Mouse (Mus musculus): ENCODE measurements around the gene Alx3. TPM values are rescaled to one million over a fixed set of nuclear protein-coding genes. Genes with fewer than 3 reads are reported as not detected.

Gene Alx3
- polyA plus RNA-seq, 1 experiment from 2014 or later: not detected

GRCm38 (mm10) chr3:107562591-107562990, 32.2 kb upstream of the Alx3 start:
- Histone ChIP-seq H3K36me3 (replicated peaks; ENCODE audit: control insufficient read depth, insufficient read depth) (no peaks in the 10 kb centered on the region), H3K27ac (no peak overlapping the region), H3K9me3 (ENCODE audit: control insufficient read depth, low read length) (no peaks in the 10 kb centered on the region), H3K27me3 (ENCODE audit: control insufficient read depth, insufficient read depth, low read length) (no peaks in the 10 kb centered on the region), H3K4me1 (replicated peaks; ENCODE audit: control insufficient read depth, insufficient read depth, low read length) (no peaks in the 10 kb centered on the region), H3K4me2 (replicated peaks) (no peak overlapping the region), H3K9ac (no peak overlapping the region), H3K4me3 (replicated peaks; ENCODE audit: low read length) (no peak overlapping the region)
- 90% methylated on average over 4 of the region's 4 CpGs for WGBS
- ATAC-seq (ENCODE audit: low FRiP score): no peak
- DNase-seq (ENCODE audit: low spot score): no peak

- H3K27ac ChIP-seq: no peak overlapping the region
- H3K4me2 ChIP-seq (replicated peaks): no peak overlapping the region
- ATAC-seq (ENCODE audit: low FRiP score) (peak; percentile 35; the same call in 1 of the 2 replicates), DNase-seq (ENCODE audit: low spot score) (no peak)
- H3K4me3 ChIP-seq (replicated peaks; ENCODE audit: low read length): no peak overlapping the region
- H3K36me3 ChIP-seq (replicated peaks; ENCODE audit: control insufficient read depth, insufficient read depth): no peaks in the 10 kb centered on the region
- 41% methylated on average over 4 of the region's 4 CpGs for WGBS
- H3K27me3 ChIP-seq (ENCODE audit: control insufficient read depth, insufficient read depth, low read length): no peaks in the 10 kb centered on the region
- no peak overlapping the region for H3K9ac ChIP-seq
- no peaks in the 10 kb centered on the region for H3K9me3 ChIP-seq (ENCODE audit: control insufficient read depth, low read length)
- H3K4me1 ChIP-seq (replicated peaks; ENCODE audit: control insufficient read depth, insufficient read depth, low read length): no peaks in the 10 kb centered on the region
These were observed 31.0 kb upstream of the Alx3 start for GRCm38 (mm10) chr3:107563880-107564279.

- H3K27me3 ChIP-seq (ENCODE audit: control insufficient read depth, insufficient read depth, low read length): no peaks in the 10 kb centered on the region
- H3K9me3 ChIP-seq (ENCODE audit: control insufficient read depth, low read length): no peaks in the 10 kb centered on the region
- H3K36me3 ChIP-seq (replicated peaks; ENCODE audit: control insufficient read depth, insufficient read depth): no peaks in the 10 kb centered on the region
- no peak overlapping the region for H3K4me2 ChIP-seq (replicated peaks)
- H3K27ac ChIP-seq: no peak overlapping the region
- H3K9ac ChIP-seq: no peak overlapping the region
- WGBS: 52% methylated on average over 3 of the region's 3 CpGs
- ATAC-seq (ENCODE audit: low FRiP score) (no peak), DNase-seq (ENCODE audit: low spot score) (no peak)
- no peaks in the 10 kb centered on the region for H3K4me1 ChIP-seq (replicated peaks; ENCODE audit: control insufficient read depth, insufficient read depth, low read length)
- no peak overlapping the region for H3K4me3 ChIP-seq (replicated peaks; ENCODE audit: low read length)
These were observed 29.5 kb upstream of the Alx3 start for GRCm38 (mm10) chr3:107565331-107565730.

- H3K27me3 ChIP-seq (ENCODE audit: control insufficient read depth, insufficient read depth, low read length): no peaks in the 10 kb centered on the region
These were observed 27.1 kb upstream of the Alx3 start for GRCm38 (mm10) chr3:107567766-107568165.

GRCm38 (mm10) chr3:107568721-107569120, 26.1 kb upstream of the Alx3 start:
- Histone ChIP-seq H3K4me2 (replicated peaks) (no peak overlapping the region), H3K9me3 (ENCODE audit: control insufficient read depth, low read length) (no peaks in the 10 kb centered on the region), H3K36me3 (replicated peaks; ENCODE audit: control insufficient read depth, insufficient read depth) (no peaks in the 10 kb centered on the region), H3K9ac (no peak overlapping the region), H3K27me3 (ENCODE audit: control insufficient read depth, insufficient read depth, low read length) (no peaks in the 10 kb centered on the region), H3K4me3 (replicated peaks; ENCODE audit: low read length) (no peak overlapping the region), H3K4me1 (replicated peaks; ENCODE audit: control insufficient read depth, insufficient read depth, low read length) (no peaks in the 10 kb centered on the region), H3K27ac (no peak overlapping the region)
- DNase-seq (ENCODE audit: low spot score) (no peak), ATAC-seq (ENCODE audit: low FRiP score) (peak; percentile 62; the same call in 1 of the 2 replicates)
- WGBS: 48% methylated on average over 4 of the region's 4 CpGs

More at GRCm38 (mm10) chr3:107567766-107568165, 27.1 kb upstream of the Alx3 start:
- Histone ChIP-seq H3K9me3 (ENCODE audit: control insufficient read depth, low read length) (no peaks in the 10 kb centered on the region), H3K36me3 (replicated peaks; ENCODE audit: control insufficient read depth, insufficient read depth) (no peaks in the 10 kb centered on the region), H3K27ac (no peak overlapping the region), H3K9ac (no peak overlapping the region), H3K4me2 (replicated peaks) (no peak overlapping the region), H3K4me3 (replicated peaks; ENCODE audit: low read length) (no peak overlapping the region), H3K4me1 (replicated peaks; ENCODE audit: control insufficient read depth, insufficient read depth, low read length) (no peaks in the 10 kb centered on the region)
- DNase-seq (ENCODE audit: low spot score) (no peak), ATAC-seq (ENCODE audit: low FRiP score) (no peak)
- 83% methylated on average over 7 of the region's 7 CpGs for WGBS

GRCm38 (mm10) chr3:107571205-107571604, 23.6 kb upstream of the Alx3 start:
- Histone ChIP-seq H3K4me2 (replicated peaks) (no peak overlapping the region), H3K4me1 (replicated peaks; ENCODE audit: control insufficient read depth, insufficient read depth, low read length) (no peaks in the 10 kb centered on the region), H3K27me3 (ENCODE audit: control insufficient read depth, insufficient read depth, low read length) (no peaks in the 10 kb centered on the region), H3K36me3 (replicated peaks; ENCODE audit: control insufficient read depth, insufficient read depth) (no peaks in the 10 kb centered on the region), H3K9ac (no peak overlapping the region), H3K4me3 (replicated peaks; ENCODE audit: low read length) (no peak overlapping the region), H3K9me3 (ENCODE audit: control insufficient read depth, low read length) (no peaks in the 10 kb centered on the region), H3K27ac (no peak overlapping the region)
- DNase-seq (ENCODE audit: low spot score): no peak
- WGBS: 59% methylated on average over 2 of the region's 2 CpGs
- ATAC-seq (ENCODE audit: low FRiP score): no peak

- 89% methylated on average over 3 of the region's 3 CpGs for WGBS
These were observed 18.0 kb upstream of the Alx3 start for GRCm38 (mm10) chr3:107576807-107577206.

GRCm38 (mm10) chr3:107577810-107578390, 16.9 kb upstream of the Alx3 start:
- no peak overlapping the region for H3K9ac ChIP-seq
- H3K27ac ChIP-seq: no peak overlapping the region
- peaks cover 34% of the 10 kb centered on the region for H3K27me3 ChIP-seq (ENCODE audit: control insufficient read depth, insufficient read depth, low read length)
- ATAC-seq (ENCODE audit: low FRiP score) (no peak), DNase-seq (ENCODE audit: low spot score) (no peak)
- no peak overlapping the region for H3K4me3 ChIP-seq (replicated peaks; ENCODE audit: low read length)
- no peaks in the 10 kb centered on the region for H3K9me3 ChIP-seq (ENCODE audit: control insufficient read depth, low read length)
- 30% methylated on average over 3 of the region's 3 CpGs for WGBS
- H3K36me3 ChIP-seq (replicated peaks; ENCODE audit: control insufficient read depth, insufficient read depth): no peaks in the 10 kb centered on the region
- no peak overlapping the region for H3K4me2 ChIP-seq (replicated peaks)
- H3K4me1 ChIP-seq (replicated peaks; ENCODE audit: control insufficient read depth, insufficient read depth, low read length): peaks cover 3% of the 10 kb centered on the region; the same call in 1 of the 2 replicates

More at GRCm38 (mm10) chr3:107576807-107577206, 18.0 kb upstream of the Alx3 start:
- Histone ChIP-seq H3K4me3 (replicated peaks; ENCODE audit: low read length) (no peak overlapping the region), H3K36me3 (replicated peaks; ENCODE audit: control insufficient read depth, insufficient read depth) (no peaks in the 10 kb centered on the region), H3K9me3 (ENCODE audit: control insufficient read depth, low read length) (no peaks in the 10 kb centered on the region), H3K4me1 (replicated peaks; ENCODE audit: control insufficient read depth, insufficient read depth, low read length) (no peaks in the 10 kb centered on the region), H3K27ac (no peak overlapping the region), H3K9ac (no peak overlapping the region), H3K27me3 (ENCODE audit: control insufficient read depth, insufficient read depth, low read length) (peaks cover 23% of the 10 kb centered on the region), H3K4me2 (replicated peaks) (no peak overlapping the region)
- DNase-seq (ENCODE audit: low spot score): no peak
- no peak for ATAC-seq (ENCODE audit: low FRiP score)

GRCm38 (mm10) chr3:107579466-107579865, 15.4 kb upstream of the Alx3 start:
- Histone ChIP-seq H3K27me3 (ENCODE audit: control insufficient read depth, insufficient read depth, low read length) (peaks cover 50% of the 10 kb centered on the region), H3K9me3 (ENCODE audit: control insufficient read depth, low read length) (no peaks in the 10 kb centered on the region), H3K27ac (no peak overlapping the region), H3K36me3 (replicated peaks; ENCODE audit: control insufficient read depth, insufficient read depth) (no peaks in the 10 kb centered on the region), H3K4me2 (replicated peaks) (no peak overlapping the region), H3K4me3 (replicated peaks; ENCODE audit: low read length) (no peak overlapping the region), H3K9ac (no peak overlapping the region), H3K4me1 (replicated peaks; ENCODE audit: control insufficient read depth, insufficient read depth, low read length) (peaks cover 7% of the 10 kb centered on the region; the same call in 1 of the 2 replicates)
- ATAC-seq (ENCODE audit: low FRiP score): no peak
- peak; percentile 83 for DNase-seq (ENCODE audit: low spot score)
- 5% methylated on average over 4 of the region's 4 CpGs for WGBS
